Mouse (Mus musculus): ENCODE data around the gene Gm42715.

The Gm42715 gene

DNA sequence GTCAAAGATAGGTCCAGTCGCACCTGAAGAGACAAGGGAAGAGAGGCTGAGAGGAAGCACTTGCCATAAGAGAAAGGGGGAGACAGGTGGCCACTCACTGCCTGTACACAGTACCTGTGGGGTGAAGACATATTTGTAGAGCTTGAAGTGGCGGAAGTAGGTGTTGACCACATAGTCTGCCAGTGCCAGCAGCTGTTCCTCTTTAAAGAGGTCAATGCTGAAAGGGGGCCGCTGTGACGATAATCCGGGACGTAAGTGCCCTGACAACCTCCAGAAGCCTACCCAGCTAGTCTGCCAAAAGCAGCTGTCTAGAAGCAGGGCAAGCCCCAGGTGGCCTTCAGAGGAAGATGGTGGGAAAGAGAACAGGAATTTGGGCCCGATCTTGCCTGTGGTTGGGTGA, 65.6 kb downstream of the Gm42715 start:
- DNase-seq (ENCODE audit: low spot score in 2 of 2): no peak

DNA sequence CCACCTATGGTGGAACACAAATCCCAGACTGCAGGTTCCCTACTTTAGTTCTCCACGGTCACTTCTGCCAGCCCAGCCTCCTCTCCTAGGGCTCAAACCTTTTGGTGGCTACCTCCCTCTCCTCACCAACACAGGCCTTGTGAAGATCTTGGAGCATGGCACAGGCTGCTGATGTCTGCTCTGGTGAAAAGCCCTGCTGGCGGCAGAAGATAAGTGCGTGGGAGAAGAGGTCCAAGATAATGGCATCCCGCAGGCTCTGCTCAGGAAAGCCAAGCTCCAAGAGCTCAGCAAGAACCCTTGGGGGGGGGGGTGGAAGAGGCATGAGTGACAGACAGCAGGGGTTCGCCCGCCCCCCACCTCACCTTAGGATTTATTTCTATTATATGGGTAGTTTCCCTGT, 66.8 kb downstream of the Gm42715 start:
- DNase-seq (ENCODE audit: low spot score in 2 of 2): no peak

DNA sequence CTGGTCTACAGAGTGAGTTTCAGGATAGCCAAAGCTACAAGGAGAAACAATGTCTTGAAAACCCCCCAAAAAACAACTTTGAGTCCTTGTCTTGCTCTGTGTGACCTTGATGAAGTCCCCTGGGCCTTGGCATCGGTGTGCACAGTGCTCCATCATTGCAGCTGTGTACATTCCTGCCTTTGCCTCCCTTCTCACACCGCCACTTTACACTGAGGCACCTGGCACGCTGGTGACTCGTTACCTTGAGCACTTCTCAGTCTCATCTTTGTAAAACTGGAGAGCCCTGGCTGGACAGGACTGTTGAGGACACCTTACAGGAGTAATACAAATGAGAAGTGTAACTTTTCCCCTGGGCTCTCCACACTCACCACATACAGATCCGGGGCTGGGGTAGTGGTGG, 67.8 kb downstream of the Gm42715 start:
- DNase-seq (ENCODE audit: low spot score in 2 of 2): no peak

DNA sequence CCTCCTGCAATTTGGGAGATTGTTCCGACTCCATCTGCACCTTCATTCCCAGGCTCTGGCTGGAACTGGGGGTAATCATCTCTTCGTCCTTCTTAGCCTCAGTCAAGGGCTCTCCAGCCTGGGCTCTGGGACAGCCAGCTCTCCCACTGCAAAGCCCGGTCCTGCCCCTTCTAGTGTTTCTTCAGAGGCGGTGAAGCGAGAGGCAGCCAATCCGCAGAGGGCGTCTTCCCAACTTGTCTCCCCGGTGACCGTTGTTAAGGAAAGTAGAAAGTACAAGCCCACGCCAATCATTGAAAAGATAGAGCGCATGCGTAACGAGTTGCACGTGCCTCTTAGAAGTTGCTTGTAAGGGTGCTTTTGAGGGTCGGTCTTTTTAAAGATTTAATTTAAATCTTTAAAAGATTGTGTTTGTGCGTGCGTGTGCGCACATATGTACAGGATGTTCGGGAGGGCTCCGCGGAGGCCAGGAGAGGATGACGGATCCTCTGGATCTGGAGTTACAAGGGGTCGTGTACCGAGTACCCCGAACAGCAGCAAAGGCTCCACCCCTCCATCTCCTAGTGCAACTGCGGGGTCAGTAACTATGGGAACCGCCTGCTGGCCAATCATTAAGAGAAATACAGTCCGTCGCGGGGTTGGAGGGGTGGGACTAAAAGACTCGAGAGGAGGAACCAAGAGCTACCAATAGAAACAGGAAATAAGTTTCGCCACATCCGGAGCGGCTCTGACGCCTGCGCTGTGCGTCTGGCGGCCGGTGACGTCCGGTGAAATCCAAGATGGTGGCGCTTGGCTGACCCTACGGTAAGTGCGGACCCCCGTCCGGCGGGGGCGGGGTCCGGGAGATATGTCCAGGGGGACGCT, 68.9 kb downstream of the Gm42715 start, which contains the start of the genes Ccdc189 and Rnf40:
TSS of gene Ccdc189 (minus strand) at position 585 of the 861 bp plus-strand sequence.
TSS of gene Rnf40 (plus strand) at position 757 of the 861 bp plus-strand sequence.
- peak; percentile 77 to 93 for DNase-seq (ENCODE audit: low spot score in 2 of 2)

DNA sequence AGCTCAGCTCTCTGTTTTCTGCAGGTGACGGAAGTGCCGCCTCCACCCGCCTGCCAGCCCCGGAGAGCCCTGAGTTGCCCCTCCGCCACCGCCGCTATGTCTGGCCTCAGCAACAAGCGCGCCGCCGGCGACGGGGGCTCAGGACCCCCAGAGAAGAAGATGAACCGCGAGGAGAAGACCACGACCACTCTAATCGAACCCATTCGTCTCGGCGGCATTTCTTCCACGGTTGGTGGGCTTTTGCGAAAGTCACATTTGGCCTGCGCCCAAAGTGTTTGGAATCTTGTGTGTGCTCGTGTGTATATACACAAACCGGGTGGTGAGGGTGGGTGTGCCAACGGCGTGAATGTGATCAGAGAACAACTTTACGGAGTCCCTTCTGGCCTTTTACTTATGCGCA, 69.5 kb downstream of the Gm42715 start:
- no peak for DNase-seq (ENCODE audit: low spot score in 2 of 2)

DNA sequence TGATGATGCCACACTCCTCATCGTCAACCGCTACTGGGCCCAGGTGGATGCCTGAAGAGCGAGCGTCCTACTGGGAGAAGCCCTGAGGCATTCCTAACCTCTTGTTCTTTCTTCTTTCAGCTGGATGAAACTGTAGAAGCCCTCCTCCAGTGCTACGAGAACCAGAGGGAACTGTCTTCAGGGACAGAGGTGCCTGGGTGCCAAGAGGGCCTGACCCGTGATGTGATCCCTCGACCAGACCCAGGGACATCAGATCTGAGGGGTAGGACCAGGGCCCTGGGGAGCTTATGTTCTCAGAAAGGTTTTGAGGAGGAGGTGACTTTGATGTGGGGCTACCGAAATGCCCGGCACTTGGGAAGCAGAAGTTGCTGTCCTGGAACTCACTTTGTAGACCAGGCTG, 70.3 kb downstream of the Gm42715 start:
- DNase-seq (ENCODE audit: low spot score in 2 of 2): no peak

DNA sequence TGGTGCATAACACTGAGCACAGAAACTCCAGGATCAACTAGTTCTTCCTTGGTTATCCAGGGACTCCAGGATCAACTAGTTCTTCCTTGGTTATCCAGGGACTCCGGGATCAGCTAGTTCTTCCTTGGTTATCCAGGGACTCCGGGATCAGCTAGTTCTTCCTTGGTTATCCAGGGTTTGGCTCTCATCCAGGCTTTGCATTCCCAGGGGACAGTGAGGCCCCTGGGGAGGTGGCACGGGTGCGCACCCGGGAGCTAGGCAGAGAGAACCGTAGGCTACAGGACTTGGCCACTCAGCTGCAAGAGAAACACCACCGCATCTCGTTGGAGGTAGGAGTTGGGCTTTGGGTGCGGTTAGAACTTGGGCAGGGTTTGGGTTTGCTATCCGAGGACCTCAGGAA, 71.7 kb downstream of the Gm42715 start:
- DNase-seq (ENCODE audit: low spot score in 2 of 2): no peak

DNA sequence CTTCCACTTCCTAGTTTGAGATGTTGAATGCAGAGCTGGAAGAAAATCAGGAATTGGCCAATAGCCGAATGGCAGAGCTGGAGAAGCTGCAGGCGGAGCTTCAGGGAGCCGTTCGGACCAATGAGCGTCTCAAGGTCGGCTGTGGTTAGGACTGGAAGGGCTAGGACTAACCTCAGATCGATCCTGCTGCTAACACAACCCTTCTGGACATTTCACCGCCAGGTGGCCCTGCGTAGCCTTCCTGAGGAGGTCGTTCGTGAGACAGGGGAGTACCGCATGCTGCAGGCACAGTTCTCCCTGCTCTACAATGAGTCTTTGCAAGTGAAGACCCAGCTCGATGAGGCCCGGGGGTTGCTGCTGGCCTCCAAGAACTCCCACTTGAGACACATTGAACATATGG, 73.2 kb downstream of the Gm42715 start:
- DNase-seq (ENCODE audit: low spot score in 2 of 2): no peak

DNA sequence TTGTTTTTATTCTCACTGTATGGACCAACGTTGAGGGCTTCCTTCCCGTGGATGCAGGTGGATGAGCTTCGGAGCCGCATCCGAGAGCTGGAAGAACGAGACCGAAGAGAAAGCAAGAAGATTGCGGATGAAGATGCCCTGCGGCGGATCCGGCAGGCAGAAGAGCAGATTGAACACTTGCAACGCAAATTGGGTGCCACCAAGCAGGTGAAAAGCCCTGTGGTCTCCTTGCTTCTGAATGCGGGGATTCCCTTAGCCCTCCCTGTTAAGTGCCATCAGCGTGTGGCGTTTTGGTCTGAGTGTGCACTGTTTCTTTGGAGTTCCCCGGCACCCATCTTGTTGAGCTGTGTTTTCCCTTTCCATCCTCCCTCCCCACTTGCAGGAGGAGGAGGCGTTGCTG, 77.4 kb downstream of the Gm42715 start:
- no peak for DNase-seq (ENCODE audit: low spot score in 2 of 2)

DNA sequence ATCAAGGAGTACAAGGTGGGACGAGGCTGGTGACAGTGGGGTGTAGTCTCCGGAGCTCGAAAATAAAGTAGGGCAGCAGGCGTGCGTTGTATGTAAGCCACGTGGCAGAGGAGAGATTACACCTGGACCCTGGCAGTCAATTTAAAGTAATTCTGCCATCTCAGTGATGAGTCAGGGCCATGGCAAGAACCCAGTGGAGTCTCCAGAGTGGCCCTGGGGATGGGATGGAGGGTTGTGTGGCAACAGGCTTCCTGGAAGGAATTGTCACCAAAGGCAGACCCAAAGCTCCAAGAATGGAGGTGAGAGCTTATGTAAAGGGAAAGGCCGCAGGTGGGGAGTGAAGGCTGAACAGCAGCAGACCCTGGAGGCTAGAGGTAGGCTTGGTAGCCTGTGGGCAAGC, 81.2 kb downstream of the Gm42715 start:
- DNase-seq (ENCODE audit: low spot score in 2 of 2): no peak

DNA sequence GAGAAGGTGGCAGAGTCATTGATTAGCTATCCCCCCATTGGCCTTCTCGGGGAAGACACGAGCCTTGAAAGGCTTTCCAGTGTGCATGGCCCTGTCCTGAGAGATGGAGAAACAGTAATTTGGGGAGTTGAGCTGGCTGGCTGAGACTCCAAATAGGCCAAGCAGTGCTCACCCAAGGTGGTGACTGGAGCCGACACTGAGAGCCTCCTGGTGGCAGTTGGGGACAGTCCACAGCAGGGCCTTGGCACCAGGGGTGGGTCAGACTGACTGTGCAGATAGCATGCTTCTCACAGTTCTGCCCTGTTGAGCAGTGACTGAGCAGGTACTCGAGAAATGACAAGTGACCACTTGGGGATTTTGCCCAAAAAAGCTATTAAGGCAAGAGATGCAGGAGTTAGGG, 82.4 kb downstream of the Gm42715 start:
- no peak for DNase-seq (ENCODE audit: low spot score in 2 of 2)

DNA sequence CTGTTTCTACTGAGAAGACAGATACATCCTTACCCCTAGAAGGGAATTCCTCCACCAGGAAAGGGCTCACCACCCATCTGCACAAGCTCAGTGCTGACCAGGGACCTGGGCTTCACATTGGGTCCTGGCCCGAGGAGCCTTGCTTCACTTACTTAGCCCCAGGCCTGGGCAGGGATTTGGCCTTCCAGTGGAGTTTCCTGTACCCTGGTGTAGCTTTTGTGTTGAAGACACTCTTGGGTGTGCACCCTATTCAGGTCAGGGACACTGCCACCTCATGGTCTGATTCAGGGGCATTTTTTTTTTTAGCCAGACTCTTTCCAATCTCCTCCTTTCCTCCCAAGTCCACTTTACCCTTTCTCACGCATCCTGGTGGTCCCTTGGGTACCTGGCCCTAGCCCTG, 83.5 kb downstream of the Gm42715 start:
- DNase-seq (ENCODE audit: low spot score in 2 of 2): no peak

DNA sequence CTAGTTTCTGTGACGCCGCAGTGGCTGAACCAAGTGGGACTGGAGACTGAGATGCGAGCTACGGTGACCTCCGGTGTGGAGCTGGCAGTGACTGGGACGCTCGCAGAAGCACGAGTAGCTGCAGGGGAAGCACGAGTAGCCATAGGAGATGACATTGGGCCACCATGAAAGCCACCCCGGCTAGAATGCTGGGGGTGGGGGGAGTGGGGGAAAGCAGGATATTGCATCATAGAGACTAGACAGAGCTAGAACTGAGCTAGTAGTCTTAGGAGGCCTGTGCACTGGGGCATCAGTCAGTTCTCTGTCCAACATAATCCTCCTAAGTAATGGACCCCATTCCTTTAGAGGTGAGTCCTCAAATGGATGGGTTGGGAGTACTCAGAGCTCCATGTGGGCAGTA, 84.9 kb downstream of the Gm42715 start:
- no peak for DNase-seq (ENCODE audit: low spot score in 2 of 2)

DNA sequence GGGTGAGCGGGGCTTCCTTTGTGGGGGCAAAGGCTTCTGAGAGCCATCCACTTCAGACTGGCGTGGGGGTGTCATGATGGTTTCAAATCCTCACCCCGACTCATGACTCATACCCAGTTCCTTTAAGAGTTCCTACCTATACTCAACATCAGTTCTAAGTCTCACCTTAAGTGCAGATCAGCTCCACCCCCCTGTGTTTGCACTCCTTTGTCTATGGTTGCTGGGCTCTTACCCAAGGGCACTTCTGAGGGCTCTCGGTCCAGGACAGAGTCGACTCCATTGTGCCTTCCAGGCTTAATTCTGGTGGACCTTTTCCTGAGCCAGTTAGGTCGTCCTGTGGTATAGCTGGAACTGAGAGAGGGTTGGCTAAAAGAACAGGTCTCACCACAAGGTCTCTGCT, 87.8 kb downstream of the Gm42715 start:
- no peak for DNase-seq (ENCODE audit: low spot score in 2 of 2)

DNA sequence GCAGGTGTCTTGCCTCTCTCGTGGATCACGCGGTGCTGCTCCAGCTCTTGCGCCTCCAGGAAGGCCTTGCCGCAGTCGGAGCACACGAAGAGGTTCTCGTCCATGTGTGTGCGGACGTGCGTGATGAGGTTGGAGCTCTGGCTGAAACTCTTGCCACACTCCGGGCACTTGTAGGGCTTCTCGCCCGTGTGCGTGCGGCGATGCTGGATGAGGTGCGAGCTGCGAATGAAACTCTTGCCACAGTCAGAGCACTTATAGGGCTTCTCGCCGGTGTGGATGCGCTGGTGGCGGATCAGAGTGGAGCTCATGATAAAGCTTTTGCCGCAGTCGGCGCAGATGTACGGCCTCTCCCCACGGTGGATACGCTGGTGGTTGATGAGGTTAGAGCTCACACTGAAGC, 91.6 kb downstream of the Gm42715 start:
- DNase-seq (ENCODE audit: low spot score in 2 of 2): no peak

DNA sequence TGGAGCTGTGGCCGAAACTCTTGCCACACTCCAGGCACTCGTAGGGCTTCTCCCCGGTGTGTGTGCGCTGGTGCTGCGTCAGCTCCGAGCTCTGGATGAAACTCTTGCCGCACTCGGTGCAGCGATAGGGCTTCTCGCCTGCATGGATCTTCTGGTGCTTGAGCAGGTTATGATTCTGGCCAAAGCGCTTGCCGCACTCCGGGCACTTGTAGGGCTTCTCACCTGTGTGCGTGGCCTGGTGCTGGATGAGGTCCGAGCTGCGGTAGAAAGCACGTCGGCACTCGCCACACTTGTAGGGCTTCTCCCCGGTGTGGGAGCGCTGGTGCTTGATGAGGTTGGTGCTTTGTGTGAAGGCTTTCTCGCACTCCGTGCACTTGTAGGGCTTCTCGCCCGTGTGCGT, 92.2 kb downstream of the Gm42715 start:
- no peak for DNase-seq (ENCODE audit: low spot score in 2 of 2)

DNA sequence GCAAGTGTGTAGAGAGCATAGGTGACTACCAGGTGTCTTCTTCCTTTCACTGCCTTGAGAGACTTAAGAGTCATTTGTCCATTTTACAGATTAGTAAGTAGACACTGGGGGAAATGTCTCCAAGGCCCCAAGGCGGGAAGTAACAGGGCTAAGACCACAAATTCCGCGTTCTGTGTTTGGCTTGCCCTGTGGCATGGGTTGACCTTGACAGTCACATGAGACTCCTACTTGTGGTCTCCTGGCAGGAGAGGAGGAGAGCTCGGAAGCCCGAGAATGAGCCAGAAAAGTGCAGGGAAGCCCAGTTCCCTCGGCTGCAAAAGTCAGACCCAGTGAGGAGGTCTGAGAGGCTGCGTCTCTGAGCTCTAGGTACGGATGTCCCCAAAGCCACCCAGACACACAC, 94.1 kb downstream of the Gm42715 start:
- no peak for DNase-seq (ENCODE audit: low spot score in 2 of 2)

DNA sequence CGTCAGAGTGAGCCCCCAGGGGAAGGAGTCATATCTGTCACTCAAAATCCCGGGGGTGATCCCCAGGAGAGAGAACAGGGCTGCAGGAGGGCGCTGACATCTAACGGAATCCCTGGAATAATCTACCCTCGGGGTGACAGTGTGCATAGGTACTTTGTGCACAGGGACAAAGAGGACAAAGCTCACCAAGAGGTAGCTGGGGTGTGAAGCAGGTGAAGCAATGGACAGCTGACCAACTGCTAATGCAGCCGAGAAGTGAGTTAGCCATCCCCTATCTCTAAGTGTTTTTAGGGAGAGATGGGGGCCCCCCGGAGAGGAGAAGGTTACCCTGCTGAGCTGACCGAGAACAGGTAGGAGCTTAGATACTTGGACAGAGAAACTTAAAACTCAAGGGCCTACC, 94.7 kb downstream of the Gm42715 start:
- no peak for DNase-seq (ENCODE audit: low spot score in 2 of 2)

DNA sequence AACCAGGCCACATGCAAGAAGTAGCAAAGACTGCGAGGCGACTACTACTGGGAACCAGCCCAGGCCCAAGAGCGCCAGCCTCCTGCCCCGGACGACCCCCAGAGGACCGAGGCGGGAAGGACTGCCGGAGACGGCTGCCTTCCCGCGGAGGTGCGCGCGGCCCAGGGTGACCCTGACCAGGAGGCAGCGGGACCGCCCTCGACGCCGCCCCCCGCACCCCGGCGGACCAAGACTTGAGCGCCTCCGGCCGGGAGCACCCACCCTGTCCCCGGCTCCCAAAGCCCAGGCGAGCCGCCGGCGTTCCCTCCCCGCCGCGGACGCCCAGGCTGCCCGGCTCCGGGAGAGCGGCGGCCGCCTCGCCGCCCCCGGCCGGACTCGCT, 95.1 kb downstream of the Gm42715 start:
- peak in 1 of 2 experiments; percentile 47 for DNase-seq (ENCODE audit: low spot score in 2 of 2)

DNA sequence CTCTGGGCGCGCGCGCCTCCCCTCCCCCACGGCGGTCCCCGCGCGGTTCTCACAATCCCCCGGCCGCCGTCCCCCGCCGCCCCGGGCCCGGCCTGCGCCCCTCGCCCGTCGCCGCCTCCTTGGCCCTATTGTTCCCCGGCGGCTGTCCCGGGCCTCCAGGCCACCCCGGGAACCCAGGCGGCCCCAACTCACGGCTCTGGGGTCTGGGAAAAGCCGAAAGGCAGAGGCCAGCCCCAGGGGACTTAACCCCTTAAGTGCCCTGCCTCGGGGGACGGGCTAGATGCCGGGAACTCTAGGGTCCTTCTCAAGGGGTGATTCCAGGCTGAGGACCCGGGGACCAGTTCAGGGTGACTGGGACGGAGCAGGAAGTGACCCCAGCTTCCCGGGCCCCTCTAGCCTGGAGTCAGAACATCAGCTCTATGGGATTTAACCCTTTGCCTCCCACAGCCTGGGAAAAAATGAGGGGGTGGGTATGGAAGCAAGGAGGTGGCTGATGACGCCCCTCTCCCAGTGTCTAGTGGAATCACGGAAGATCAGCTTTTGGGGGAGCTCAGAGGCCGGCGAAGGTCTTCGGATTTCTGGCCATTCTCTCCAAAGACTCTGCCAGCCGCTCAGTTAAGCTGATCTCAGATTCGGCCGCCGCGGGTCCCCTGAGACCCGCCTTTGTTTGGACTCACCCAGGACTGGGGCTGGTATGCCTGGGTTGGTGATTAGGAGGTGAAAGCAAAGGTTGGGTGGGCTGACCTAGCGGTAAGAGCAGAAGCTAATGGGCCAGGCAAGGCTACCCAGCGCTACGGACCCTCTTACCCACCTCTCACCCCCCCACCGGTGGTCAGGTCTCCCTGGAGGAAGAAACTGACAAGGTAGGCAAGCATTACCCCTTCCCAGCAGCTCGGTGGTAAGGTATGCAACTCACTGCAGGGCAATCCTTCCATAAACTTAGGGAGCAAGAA, 95.8 kb downstream of the Gm42715 start, which contains the start of gene Zfp629:
TSS of gene Zfp629 (minus strand) at position 907 of the 953 bp plus-strand sequence.
- DNase-seq (ENCODE audit: low spot score in 2 of 2): peak; percentile 49 to 64

DNA sequence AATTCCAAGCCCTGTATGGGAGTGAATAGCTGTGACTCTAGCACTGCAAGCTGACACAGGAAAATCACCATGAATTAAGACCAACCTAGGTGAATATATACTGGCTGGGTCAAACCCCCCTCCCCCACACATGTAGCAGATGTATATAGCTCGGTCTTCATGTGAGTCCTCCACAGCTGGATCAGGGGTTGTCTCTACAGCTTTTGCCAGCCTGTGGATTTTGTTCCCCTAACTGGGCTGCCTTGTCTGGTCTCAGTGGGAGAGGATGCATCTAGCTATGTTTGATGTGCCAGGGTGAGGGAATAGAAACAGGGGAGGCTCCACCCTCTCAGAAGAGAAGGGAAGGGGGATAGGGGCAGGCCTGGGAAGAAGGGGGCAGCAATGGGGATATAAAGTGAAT, 97.0 kb downstream of the Gm42715 start:
- DNase-seq (ENCODE audit: low spot score in 2 of 2): no peak

All from urinary bladder, adult 18-20 months (tissue).